Mouse (Mus musculus) megakaryocyte progenitor cell, adult 5-6 weeks (primary cell): ENCODE results near the gene Exoc3. TPM values are rescaled to one million over a fixed set of nuclear protein-coding genes. Genes with fewer than 3 reads are reported as not detected.

ENCODE experiments used
- ATAC-seq: replicated peaks from 2 replicates; pipeline ENCODE4 v1.8.0; 2016; ENCODE audit warnings: mild to moderate bottlenecking, moderate TSS enrichment, inconsistent platforms; ENCODE audit not compliant: poor library complexity
- total RNA-seq, 2 experiments: library from RNA; stranded (forward) in 1 of 2; stranded (reverse) in 1 of 2; fragments of 157-497, 149-512 nt in 1 of 2; fragments of 200-1000 nt in 1 of 2; gene quantifications; 2 replicates each; pipeline versions ENCODE4 v1.2.3 to v1.2.4; 2015 to 2017

Exoc3 gene
- total RNA-seq, 2 experiments from 2014 or later, result 24.5 to 27.9 TPM

DNA sequence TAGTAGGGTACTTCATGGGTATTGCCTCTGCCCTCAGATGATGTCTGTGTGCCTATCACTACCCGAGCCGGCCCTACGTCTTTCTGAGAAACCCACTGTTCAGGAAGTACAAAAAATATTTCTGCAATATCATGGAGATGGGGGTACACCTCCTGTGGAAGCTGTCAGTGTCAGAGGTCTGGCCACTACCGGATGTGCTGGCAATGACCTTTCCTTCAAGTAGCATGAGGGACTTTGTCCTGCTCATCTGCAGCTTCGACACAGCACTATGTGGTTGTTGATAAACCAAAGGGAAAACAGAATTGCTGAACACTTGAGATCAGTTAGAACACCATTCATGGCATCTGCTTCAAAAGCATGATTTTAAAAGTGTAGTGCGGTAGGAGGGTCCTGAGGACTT lies 67.7 kb downstream of the Exoc3 start:
- ATAC-seq, result no peak

- ATAC-seq, result no peak
Measured at GRCm38 (mm10) chr13:74138906-74139647, 69.5 kb downstream of the Exoc3 start.

DNA sequence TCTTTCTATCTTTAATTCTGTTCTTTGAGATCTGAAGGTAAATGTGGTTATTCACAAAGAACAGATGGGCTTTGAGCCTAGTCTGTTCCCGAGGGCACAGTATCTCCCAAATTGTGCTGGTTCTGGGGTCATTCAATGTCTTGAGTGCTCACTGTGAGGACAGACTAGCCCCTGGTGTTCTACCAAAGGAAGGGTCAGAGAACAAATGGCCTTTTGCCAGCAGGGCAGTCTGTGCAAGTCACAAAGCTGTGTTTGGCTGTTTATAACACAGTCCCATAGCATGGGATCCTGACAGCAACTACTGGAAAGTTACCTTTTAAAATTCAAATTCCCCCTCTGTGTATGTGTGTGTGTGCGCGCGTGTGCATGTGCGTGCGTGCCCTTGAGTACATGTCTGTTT lies 78.6 kb downstream of the Exoc3 start:
- ATAC-seq, result no peak

DNA sequence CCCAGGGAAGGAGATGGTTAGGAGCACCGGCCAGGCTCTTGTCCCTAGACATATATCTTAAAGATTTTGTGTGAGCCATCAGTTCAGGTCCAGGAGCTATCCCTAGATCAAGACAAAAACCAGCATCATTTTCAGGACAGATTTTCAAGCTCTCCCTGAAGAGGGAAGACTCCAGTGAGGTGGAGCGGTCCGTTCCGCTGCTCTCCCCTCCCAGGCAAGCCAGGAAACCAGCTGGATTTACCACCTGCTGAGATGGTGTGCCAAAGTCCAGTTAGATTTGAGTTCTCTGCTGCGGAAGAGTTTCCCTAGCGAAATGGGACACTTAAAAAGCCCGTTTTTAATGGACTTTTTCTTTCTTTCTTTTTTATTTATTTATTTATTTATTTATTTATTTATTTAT lies 81.0 kb downstream of the Exoc3 start:
- ATAC-seq, result no peak

DNA sequence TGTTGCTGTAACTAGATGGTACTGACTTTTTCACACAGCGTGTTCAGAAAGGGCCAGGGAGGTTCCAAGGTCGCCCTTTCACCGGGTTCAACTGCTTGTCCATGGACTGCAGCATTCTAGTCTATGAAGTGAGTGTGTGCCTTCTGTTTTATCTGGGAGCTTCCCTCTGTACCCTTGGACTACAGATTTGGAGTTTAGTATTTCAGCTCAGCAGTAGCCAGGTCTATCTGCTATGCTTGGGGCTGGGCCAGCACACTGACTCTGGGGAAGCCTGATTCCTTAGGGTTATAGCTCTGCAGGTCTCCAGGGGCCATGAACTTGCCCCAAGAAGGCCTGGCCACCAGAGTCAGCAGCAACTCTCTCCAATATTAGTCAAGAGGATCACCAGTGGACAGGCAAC lies 85.9 kb downstream of the Exoc3 start:
- no peak for ATAC-seq

DNA sequence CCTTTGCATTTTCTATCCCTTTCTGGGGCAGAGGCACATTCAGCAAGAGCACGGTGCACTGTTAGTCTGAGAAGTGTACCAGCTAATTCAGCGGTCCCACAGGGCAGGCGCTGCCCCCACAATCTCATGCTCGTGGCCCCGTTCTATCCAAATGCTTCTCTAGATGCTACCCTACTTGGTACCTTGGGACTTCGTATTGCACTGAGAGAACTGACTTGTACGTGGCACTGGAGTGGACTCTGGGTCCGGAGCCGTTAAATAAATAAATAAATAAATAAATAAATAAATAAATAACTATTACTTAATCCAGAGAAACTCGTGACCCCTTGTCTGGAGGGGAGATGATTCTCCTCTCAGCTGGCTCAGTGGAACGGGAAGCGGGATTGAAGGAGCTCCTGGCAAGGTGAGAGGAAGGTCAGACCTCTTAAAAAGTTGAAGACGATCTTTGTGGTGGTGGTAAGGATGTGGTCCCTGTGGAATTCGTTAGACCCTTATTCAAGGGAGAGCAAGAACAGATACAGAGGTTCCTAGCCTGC lies 86.7 kb downstream of the Exoc3 start:
- no peak for ATAC-seq

GRCm38 (mm10) chr13:74121141-74121602 lies 87.4 kb downstream of the Exoc3 start, which contains the start of gene Slc9a3:
Gene Slc9a3, plus strand, starts transcription at chr13:74121457.
- no peak; the same call in 1 of the 2 replicates for ATAC-seq

Other genes with a start within 250 kb of the Exoc3 start
- not detected in 2 replicates for gene Zdhhc11, start 244.9 kb downstream of the Exoc3 start, total RNA-seq (2015)
- not detected in 2 replicates for gene Zdhhc11, start 244.9 kb downstream of the Exoc3 start, total RNA-seq (2017)
- gene Tppp, start 199.3 kb downstream of the Exoc3 start, total RNA-seq (2015), result 0.17 TPM in 1 of 2 replicates, not detected in the other
- gene Tppp, start 199.3 kb downstream of the Exoc3 start, total RNA-seq (2017), result 0.04 and 0.17 TPM in 2 replicates
- 9.9 and 13.8 TPM in 2 replicates for gene Cep72, start 146.4 kb downstream of the Exoc3 start, total RNA-seq (2015)
- 11.0 and 12.6 TPM in 2 replicates for gene Cep72, start 146.4 kb downstream of the Exoc3 start, total RNA-seq (2017)
- gene Slc9a3, start 87.3 kb downstream of the Exoc3 start, total RNA-seq (2015), result not detected in 2 replicates
- gene Slc9a3, start 87.3 kb downstream of the Exoc3 start, total RNA-seq (2017), result not detected in 2 replicates
- gene Ahrr, start 83.6 kb upstream of the Exoc3 start, total RNA-seq (2015), result 0.02 and 0.51 TPM in 2 replicates
- 0.25 and 0.34 TPM in 2 replicates for gene Ahrr, start 83.6 kb upstream of the Exoc3 start, total RNA-seq (2017)
- gene Pdcd6, start 108.8 kb upstream of the Exoc3 start, total RNA-seq (2015), result 160 and 162 TPM in 2 replicates
- gene Pdcd6, start 108.8 kb upstream of the Exoc3 start, total RNA-seq (2017), result 112 and 116 TPM in 2 replicates
- gene Sdha, start 141.5 kb upstream of the Exoc3 start, total RNA-seq (2015), result 227 and 229 TPM in 2 replicates
- gene Sdha, start 141.5 kb upstream of the Exoc3 start, total RNA-seq (2017), result 304 and 374 TPM in 2 replicates
- gene Ccdc127, start 141.6 kb upstream of the Exoc3 start, total RNA-seq (2015), result 43.0 and 45.9 TPM in 2 replicates
- gene Ccdc127, start 141.6 kb upstream of the Exoc3 start, total RNA-seq (2017), result 39.0 and 78.5 TPM in 2 replicates
- not detected in 2 replicates for gene Lrrc14b, start 155.3 kb upstream of the Exoc3 start, total RNA-seq (2015)
- not detected in 2 replicates for gene Lrrc14b, start 155.3 kb upstream of the Exoc3 start, total RNA-seq (2017)
- 3.6 and 7.1 TPM in 2 replicates for gene Zfp72, start 182.1 kb upstream of the Exoc3 start, total RNA-seq (2015)
- gene Zfp72, start 182.1 kb upstream of the Exoc3 start, total RNA-seq (2017), result 5.4 and 8.7 TPM in 2 replicates
- gene Ftl1-ps1, start 191.0 kb upstream of the Exoc3 start, total RNA-seq (2015), result 79.9 and 83.8 TPM in 2 replicates
- 14.8 and 15.2 TPM in 2 replicates for gene Ftl1-ps1, start 191.0 kb upstream of the Exoc3 start, total RNA-seq (2017)